Mouse (Mus musculus) ES-CJ7 (cell line): ENCODE measurements around the gene Pdcd1.
"Not testable (repeated sequence)": the region's sequence is repeated elsewhere in the genome, so short reads cannot be mapped to it uniquely, and the experiment has no call there.

ENCODE experiments used
- DNase-seq: peaks from one replicate; pipeline ENCODE4 v3.0.0; 2011; ENCODE audit warnings: low read depth, low spot score

Pdcd1 gene

GRCm38 (mm10) chr1:94033075-94033602, 19.2 kb downstream of the Pdcd1 start:
- DNase-seq, result no peak

- no peak for DNase-seq
Observed at GRCm38 (mm10) chr1:94028741-94029140, 23.6 kb downstream of the Pdcd1 start.

GRCm38 (mm10) chr1:94027506-94028108, 24.7 kb downstream of the Pdcd1 start:
- DNase-seq, result no peak

- DNase-seq, result no peak
Observed at GRCm38 (mm10) chr1:94020151-94020550, 32.2 kb downstream of the Pdcd1 start, which contains the start of gene Neu4. TSS of gene Neu4 (plus strand) at chr1:94020451.

- no peak for DNase-seq
Observed at GRCm38 (mm10) chr1:94011643-94012042, 40.7 kb downstream of the Pdcd1 start.

GRCm38 (mm10) chr1:94008826-94009225, 43.5 kb downstream of the Pdcd1 start:
- DNase-seq, result not testable (repeated sequence)

GRCm38 (mm10) chr1:94005954-94006506, 46.3 kb downstream of the Pdcd1 start:
- DNase-seq, result not testable (repeated sequence)

- DNase-seq, result no peak
Observed at GRCm38 (mm10) chr1:94001023-94001422, 51.3 kb downstream of the Pdcd1 start.

GRCm38 (mm10) chr1:93991491-93991890, 60.9 kb downstream of the Pdcd1 start:
- not testable (repeated sequence) for DNase-seq

- not testable (repeated sequence) for DNase-seq
Observed at GRCm38 (mm10) chr1:93991068-93991467, 61.3 kb downstream of the Pdcd1 start.

GRCm38 (mm10) chr1:93990209-93990608, 62.1 kb downstream of the Pdcd1 start, which contains the start of gene Gal3st2c:
TSS of gene Gal3st2c (plus strand) at chr1:93990509.
- DNase-seq, result not testable (repeated sequence)

GRCm38 (mm10) chr1:93988786-93989185, 63.6 kb downstream of the Pdcd1 start:
- DNase-seq, result no peak
